Mouse (Mus musculus): ENCODE data around the gene Ablim1. TPM values are rescaled to one million over a fixed set of nuclear protein-coding genes. Genes with fewer than 3 reads are reported as not detected.

Gene Ablim1
- polyA plus RNA-seq, 1 experiment: 216 TPM

GRCm38 (mm10) chr19:57349096-57349495 is 34.4 kb upstream of the Ablim1 start:
- no peaks in the 10 kb centered on the region for H3K36me3 ChIP-seq (ENCODE audit: control insufficient read depth, insufficient read depth, low read length)
- TF ChIP-seq CTCF (IDR thresholded peaks at IDR 0.05; ENCODE audit: borderline replicate concordance, control insufficient read depth, extremely low read depth, insufficient read depth, low read length, poor library complexity): no peak
- peaks cover 6% of the 10 kb centered on the region for H3K4me1 ChIP-seq (replicated peaks; ENCODE audit: control insufficient read depth, insufficient read depth, low read length)
- no peak overlapping the region for H3K27ac ChIP-seq (ENCODE audit: control insufficient read depth, insufficient read depth, low read length)
- DNase-seq: no peak
- no peaks in the 10 kb centered on the region for H3K27me3 ChIP-seq (ENCODE audit: control insufficient read depth, insufficient read depth, low read length)
- no peak overlapping the region for H3K4me3 ChIP-seq (ENCODE audit: control insufficient read depth, insufficient read depth, low read length)

DNA sequence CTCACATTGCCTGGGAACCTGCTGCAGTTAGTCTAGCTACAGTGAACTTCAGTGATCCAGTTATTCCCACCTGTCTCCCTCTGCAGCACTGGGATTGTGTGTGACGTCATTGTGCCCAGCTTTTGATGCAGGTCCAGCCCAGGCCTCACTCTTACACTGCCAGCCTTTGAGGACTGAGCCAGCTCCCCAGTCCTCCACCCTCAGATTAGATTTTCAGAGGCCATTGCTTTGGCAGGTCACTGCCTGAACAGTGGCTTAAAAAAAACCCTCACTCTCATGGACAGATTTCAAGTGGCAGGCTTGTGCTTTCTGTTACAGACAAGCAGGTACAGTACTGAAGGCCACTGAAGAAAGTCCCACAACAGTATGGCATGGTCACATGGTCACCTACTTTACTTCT is 30.0 kb upstream of the Ablim1 start:
- TF ChIP-seq CTCF (IDR thresholded peaks at IDR 0.05; ENCODE audit: borderline replicate concordance, control insufficient read depth, extremely low read depth, insufficient read depth, low read length, poor library complexity) (no peak), POLR2A (IDR thresholded peaks at IDR 0.05; ENCODE audit: control insufficient read depth, extremely low read depth, insufficient read depth, low read length, poor library complexity) (no peak)
- Histone ChIP-seq H3K27me3 (ENCODE audit: control insufficient read depth, insufficient read depth, low read length) (no peaks in the 10 kb centered on the region), H3K4me3 (ENCODE audit: control insufficient read depth, insufficient read depth, low read length) (no peak overlapping the region), H3K27ac (ENCODE audit: control insufficient read depth, insufficient read depth, low read length) (0 out of 2 replicates have a peak overlapping the region, but pooled peaks have one; percentile 19), H3K4me1 (replicated peaks; ENCODE audit: control insufficient read depth, insufficient read depth, low read length) (peaks cover 20% of the 10 kb centered on the region), H3K36me3 (ENCODE audit: control insufficient read depth, insufficient read depth, low read length) (no peaks in the 10 kb centered on the region)
- WGBS: 88% methylated on average over 1 of the region's 1 CpGs
- no peak for DNase-seq

GRCm38 (mm10) chr19:57343860-57344259 is 29.1 kb upstream of the Ablim1 start:
- TF ChIP-seq CTCF (IDR thresholded peaks at IDR 0.05; ENCODE audit: borderline replicate concordance, control insufficient read depth, extremely low read depth, insufficient read depth, low read length, poor library complexity) (no peak), POLR2A (IDR thresholded peaks at IDR 0.05; ENCODE audit: control insufficient read depth, extremely low read depth, insufficient read depth, low read length, poor library complexity) (no peak)
- Histone ChIP-seq H3K4me3 (ENCODE audit: control insufficient read depth, insufficient read depth, low read length) (no peak overlapping the region), H3K36me3 (ENCODE audit: control insufficient read depth, insufficient read depth, low read length) (no peaks in the 10 kb centered on the region), H3K27ac (ENCODE audit: control insufficient read depth, insufficient read depth, low read length) (peak overlapping the region; percentile 11), H3K27me3 (ENCODE audit: control insufficient read depth, insufficient read depth, low read length) (no peaks in the 10 kb centered on the region), H3K4me1 (replicated peaks; ENCODE audit: control insufficient read depth, insufficient read depth, low read length) (peaks cover 20% of the 10 kb centered on the region)
- peak; percentile 43 for DNase-seq
- 7% methylated on average over 5 of the region's 5 CpGs for WGBS

- no peak for TF ChIP-seq CTCF (IDR thresholded peaks at IDR 0.05; ENCODE audit: borderline replicate concordance, control insufficient read depth, extremely low read depth, insufficient read depth, low read length, poor library complexity)
- TF ChIP-seq POLR2A (IDR thresholded peaks at IDR 0.05; ENCODE audit: control insufficient read depth, extremely low read depth, insufficient read depth, low read length, poor library complexity): no peak
- H3K27ac ChIP-seq (ENCODE audit: control insufficient read depth, insufficient read depth, low read length): no peak overlapping the region
- peaks cover 20% of the 10 kb centered on the region for H3K4me1 ChIP-seq (replicated peaks; ENCODE audit: control insufficient read depth, insufficient read depth, low read length)
- no peaks in the 10 kb centered on the region for H3K27me3 ChIP-seq (ENCODE audit: control insufficient read depth, insufficient read depth, low read length)
- DNase-seq: no peak
- WGBS: 78% methylated on average over 8 of the region's 8 CpGs
- no peaks in the 10 kb centered on the region for H3K36me3 ChIP-seq (ENCODE audit: control insufficient read depth, insufficient read depth, low read length)
- H3K4me3 ChIP-seq (ENCODE audit: control insufficient read depth, insufficient read depth, low read length): no peak overlapping the region
These were observed 26.4 kb upstream of the Ablim1 start for GRCm38 (mm10) chr19:57340900-57341742.

DNA sequence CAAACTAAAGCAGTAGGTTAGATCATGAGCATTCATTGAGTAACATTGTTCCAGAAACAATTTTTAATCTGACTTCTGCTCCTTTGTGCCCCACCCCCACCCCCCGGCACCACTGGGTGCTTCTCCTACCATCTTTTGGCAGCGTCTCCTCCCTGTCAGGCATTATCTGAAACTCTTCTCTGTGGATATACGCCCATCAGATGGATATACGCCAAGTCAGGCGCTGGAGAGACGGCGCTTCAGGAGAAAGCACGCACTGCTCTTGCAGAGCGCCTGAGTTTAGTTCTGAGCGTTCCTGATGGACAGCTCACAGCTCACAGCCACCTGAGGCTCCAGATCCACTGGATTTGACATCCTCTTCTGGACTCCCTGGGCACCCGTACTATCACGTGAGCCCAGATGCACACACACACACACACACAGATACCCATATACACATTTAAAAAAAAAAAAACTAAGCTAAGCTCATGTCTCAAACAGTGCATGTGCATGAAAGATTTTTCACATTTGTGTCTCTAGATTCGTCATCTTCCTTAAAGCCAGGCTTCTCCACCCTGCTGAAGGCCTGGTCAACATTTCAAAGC is 24.7 kb upstream of the Ablim1 start:
- 92% methylated on average over 13 of the region's 13 CpGs for WGBS
- Histone ChIP-seq H3K27ac (ENCODE audit: control insufficient read depth, insufficient read depth, low read length) (no peak overlapping the region), H3K27me3 (ENCODE audit: control insufficient read depth, insufficient read depth, low read length) (no peaks in the 10 kb centered on the region), H3K4me1 (replicated peaks; ENCODE audit: control insufficient read depth, insufficient read depth, low read length) (peaks cover 16% of the 10 kb centered on the region), H3K4me3 (ENCODE audit: control insufficient read depth, insufficient read depth, low read length) (no peak overlapping the region), H3K36me3 (ENCODE audit: control insufficient read depth, insufficient read depth, low read length) (no peaks in the 10 kb centered on the region)
- no peak for TF ChIP-seq CTCF (IDR thresholded peaks at IDR 0.05; ENCODE audit: borderline replicate concordance, control insufficient read depth, extremely low read depth, insufficient read depth, low read length, poor library complexity)
- no peak for TF ChIP-seq POLR2A (IDR thresholded peaks at IDR 0.05; ENCODE audit: control insufficient read depth, extremely low read depth, insufficient read depth, low read length, poor library complexity)
- DNase-seq: no peak

GRCm38 (mm10) chr19:57335135-57335534 is 20.4 kb upstream of the Ablim1 start:
- no peak for DNase-seq
- H3K27me3 ChIP-seq (ENCODE audit: control insufficient read depth, insufficient read depth, low read length): no peaks in the 10 kb centered on the region
- H3K27ac ChIP-seq (ENCODE audit: control insufficient read depth, insufficient read depth, low read length): no peak overlapping the region
- H3K36me3 ChIP-seq (ENCODE audit: control insufficient read depth, insufficient read depth, low read length): no peaks in the 10 kb centered on the region
- TF ChIP-seq POLR2A (IDR thresholded peaks at IDR 0.05; ENCODE audit: control insufficient read depth, extremely low read depth, insufficient read depth, low read length, poor library complexity) (no peak), CTCF (IDR thresholded peaks at IDR 0.05; ENCODE audit: borderline replicate concordance, control insufficient read depth, extremely low read depth, insufficient read depth, low read length, poor library complexity) (no peak)
- no peak overlapping the region for H3K4me3 ChIP-seq (ENCODE audit: control insufficient read depth, insufficient read depth, low read length)
- WGBS: 96% methylated on average over 8 of the region's 8 CpGs
- H3K4me1 ChIP-seq (replicated peaks; ENCODE audit: control insufficient read depth, insufficient read depth, low read length): no peaks in the 10 kb centered on the region

Data from thymus, adult 2 months (tissue).